Mouse (Mus musculus) stomach, postnatal 0 days (tissue): Measurements from ENCODE around the gene Egln2.

Experiments used
- CTCF ChIP-seq: IDR thresholded peaks from 2 replicates; pipeline ENCODE4 v1.5.1; 2016; ENCODE audit warnings: antibody characterized with exemption, low read depth, mild to moderate bottlenecking, moderate library complexity
- EP300 ChIP-seq: optimal IDR thresholded peaks from 2 replicates; pipeline ENCODE3; 2016; ENCODE audit warnings: antibody characterized with exemption

DNA sequence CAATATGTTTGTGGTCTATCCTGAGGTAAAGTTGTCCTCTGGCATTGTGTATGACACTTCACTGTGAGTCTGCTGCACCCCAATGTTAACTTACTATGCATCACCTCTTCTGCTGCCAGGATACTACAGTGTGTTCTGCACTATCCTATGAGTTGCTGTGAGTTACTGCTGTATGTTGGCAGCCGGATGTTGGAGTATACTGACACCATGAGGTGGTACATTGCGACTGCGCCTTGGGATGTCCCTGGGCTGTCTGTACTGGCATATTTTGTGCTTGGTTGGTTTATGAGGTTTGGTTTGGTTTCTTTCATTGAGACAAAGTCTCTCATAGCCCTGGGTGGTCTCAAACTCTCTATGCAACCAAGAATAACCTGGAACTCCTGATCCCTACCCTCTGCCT, 38.4 kb downstream of the Egln2 start:
- TF ChIP-seq CTCF (peak; percentile 89), EP300 (no peak)
